Mouse (Mus musculus): ENCODE measurements around the gene Pnmal2.

Pnmal2 gene

GRCm38 (mm10) chr7:16944061-16944807 lies at the start of gene Pnmal2:
Gene Pnmal2 (plus strand): TSS chr7:16944682.
- DNase-seq (ENCODE audit: low read depth) = peak; percentile 51

GRCm38 (mm10) chr7:16895000-16895399 lies 49.5 kb upstream of the Pnmal2 start:
- DNase-seq (ENCODE audit: low read depth) = peak; percentile 85

- DNase-seq (ENCODE audit: low read depth) = no peak
These were observed 49.0 kb upstream of the Pnmal2 start for GRCm38 (mm10) chr7:16895511-16895910.

GRCm38 (mm10) chr7:16900526-16900925 lies 44.0 kb upstream of the Pnmal2 start:
- no peak for DNase-seq (ENCODE audit: low read depth)

GRCm38 (mm10) chr7:16903439-16903955 lies 41.0 kb upstream of the Pnmal2 start:
- DNase-seq (ENCODE audit: low read depth) = no peak

GRCm38 (mm10) chr7:16904120-16904675 lies 40.3 kb upstream of the Pnmal2 start:
- DNase-seq (ENCODE audit: low read depth) = no peak

GRCm38 (mm10) chr7:16905491-16906021 lies 38.9 kb upstream of the Pnmal2 start:
- peak; percentile 64 for DNase-seq (ENCODE audit: low read depth)

GRCm38 (mm10) chr7:16906281-16906680 lies 38.2 kb upstream of the Pnmal2 start, which contains the start of gene Ptgir:
Gene Ptgir (plus strand): TSS chr7:16906490.
- DNase-seq (ENCODE audit: low read depth) = peak; percentile 69

GRCm38 (mm10) chr7:16906889-16907559 lies 37.5 kb upstream of the Pnmal2 start:
- DNase-seq (ENCODE audit: low read depth) = no peak

- DNase-seq (ENCODE audit: low read depth) = peak; percentile 55
These were observed 36.6 kb upstream of the Pnmal2 start for GRCm38 (mm10) chr7:16907842-16908241.

- peak; percentile 53 for DNase-seq (ENCODE audit: low read depth)
These were observed 36.1 kb upstream of the Pnmal2 start for GRCm38 (mm10) chr7:16908367-16908766.

- DNase-seq (ENCODE audit: low read depth) = no peak
These were observed 35.6 kb upstream of the Pnmal2 start for GRCm38 (mm10) chr7:16908859-16909258.

GRCm38 (mm10) chr7:16909909-16910308 lies 34.6 kb upstream of the Pnmal2 start:
- DNase-seq (ENCODE audit: low read depth) = no peak

- DNase-seq (ENCODE audit: low read depth) = no peak
These were observed 32.6 kb upstream of the Pnmal2 start for GRCm38 (mm10) chr7:16911904-16912303.

- no peak for DNase-seq (ENCODE audit: low read depth)
These were observed 32.1 kb upstream of the Pnmal2 start for GRCm38 (mm10) chr7:16912360-16912759.

- DNase-seq (ENCODE audit: low read depth) = peak; percentile 89
These were observed 30.6 kb upstream of the Pnmal2 start for GRCm38 (mm10) chr7:16913806-16914452.

GRCm38 (mm10) chr7:16914453-16915343 lies 29.8 kb upstream of the Pnmal2 start:
- DNase-seq (ENCODE audit: low read depth) = no peak

- DNase-seq (ENCODE audit: low read depth) = no peak
These were observed 28.8 kb upstream of the Pnmal2 start for GRCm38 (mm10) chr7:16915461-16916340.

- no peak for DNase-seq (ENCODE audit: low read depth)
These were observed 27.9 kb upstream of the Pnmal2 start for GRCm38 (mm10) chr7:16916342-16917265.

Measured in induced T-regulatory cell, adult 2 months (primary cell).